Mouse (Mus musculus) left cerebral cortex, adult 11 months (tissue): ENCODE results near the gene Npc1l1.

Experiments
- DNase-seq: peaks from one replicate; pipeline ENCODE4 v3.0.0; 2022; ENCODE audit warnings: low spot score

Npc1l1 gene

DNA sequence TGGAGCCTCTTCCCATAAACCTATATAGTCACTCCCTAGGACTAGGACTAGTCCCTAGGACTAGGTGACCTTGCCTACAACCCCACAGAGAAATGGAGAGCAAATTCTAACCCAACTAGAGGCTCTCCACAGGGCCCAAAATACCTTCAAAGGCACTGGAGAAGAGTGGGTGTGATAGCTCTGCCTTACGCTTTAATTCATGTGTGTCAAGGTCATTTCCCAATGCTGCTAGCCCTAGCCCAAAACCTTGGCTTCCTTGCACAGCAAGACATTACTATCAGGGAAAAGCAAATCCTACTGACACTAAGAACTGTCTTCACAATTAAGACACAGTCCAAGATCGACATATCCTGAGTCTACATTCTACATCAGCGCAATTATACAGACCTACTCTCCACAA lies 66.9 kb downstream of the Npc1l1 start:
- DNase-seq = no peak

- DNase-seq = no peak
Measured at GRCm38 (mm10) chr11:6161549-6161948, 68.4 kb downstream of the Npc1l1 start.
